Mouse (Mus musculus) ZHBTc4 (cell line): ENCODE measurements at regions not wholly inside any gene's neighbourhood (a gene's known extent, or its start where the extent isn't known, plus 50 kb on each side); places are given as distances from the start of the nearest gene placed in this dataset.
"Not testable (repeated sequence)": the region's sequence is repeated elsewhere in the genome, so short reads cannot be mapped to it uniquely, and the experiment has no call there.

ENCODE experiments used
- DNase-seq: peaks from one replicate; pipeline ENCODE4 v3.0.0-alpha.2; 2011; ENCODE audit warnings: low read depth, low spot score

DNA sequence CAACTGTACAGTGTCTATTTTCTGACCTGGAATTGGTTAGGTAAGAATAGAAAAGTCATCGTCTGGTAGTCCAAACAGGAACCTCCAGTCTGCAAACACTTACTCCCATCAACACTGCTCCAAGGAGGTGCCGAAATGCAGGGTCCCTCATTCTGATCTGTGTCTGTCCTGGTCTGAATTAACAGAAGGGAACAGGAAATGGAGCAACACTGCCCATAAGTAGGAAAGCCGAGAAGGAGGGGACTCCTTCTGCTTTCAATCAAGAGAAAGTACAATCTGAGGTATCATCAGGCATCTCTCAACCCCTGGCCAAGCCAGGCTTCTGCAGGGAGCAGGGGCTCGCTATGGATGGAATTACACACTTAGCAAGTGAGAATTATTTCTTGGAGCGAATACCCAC lies 562.4 kb upstream of the 2610301B20Rik start:
- DNase-seq: peak; percentile 38

DNA sequence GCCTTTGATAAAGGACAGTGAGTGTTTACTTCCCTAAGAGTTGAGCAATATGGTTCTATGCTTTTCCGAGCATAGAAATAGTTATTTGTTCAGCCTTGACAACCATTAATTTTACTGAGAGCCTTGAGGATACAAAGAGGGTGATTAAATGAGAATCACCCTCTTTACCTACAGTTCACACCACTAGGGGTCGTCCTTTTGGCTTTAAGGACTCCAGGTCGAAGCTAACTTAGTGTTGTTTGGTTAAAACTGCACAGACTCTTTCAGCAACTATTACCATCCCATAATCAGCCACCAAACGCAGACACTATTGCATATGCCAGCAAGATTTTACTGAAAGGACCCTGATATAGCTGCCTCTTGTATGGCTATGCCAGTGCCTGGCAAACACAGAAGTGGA lies 559.2 kb upstream of the 2610301B20Rik start:
- peak; percentile 12 for DNase-seq

DNA sequence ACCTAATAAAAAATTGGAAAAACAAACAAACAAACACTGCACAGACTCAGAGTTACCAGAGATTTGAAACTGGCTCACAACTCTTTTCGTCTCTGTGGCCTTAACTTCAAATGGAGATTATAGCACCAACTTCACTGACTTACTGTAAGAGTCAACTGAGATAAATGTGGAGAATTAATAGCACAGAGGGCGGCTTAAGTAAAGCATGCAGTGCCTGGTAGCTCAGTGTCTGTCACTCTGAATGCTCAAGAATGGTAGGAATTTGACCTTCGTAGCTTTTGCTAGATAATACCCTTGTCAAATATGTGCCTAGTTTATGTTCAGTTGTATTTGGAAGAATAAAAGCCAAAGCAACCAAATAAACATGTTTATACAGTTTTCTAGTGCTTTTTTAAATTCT lies 558.4 kb upstream of the 2610301B20Rik start:
- peak; percentile 17 for DNase-seq

DNA sequence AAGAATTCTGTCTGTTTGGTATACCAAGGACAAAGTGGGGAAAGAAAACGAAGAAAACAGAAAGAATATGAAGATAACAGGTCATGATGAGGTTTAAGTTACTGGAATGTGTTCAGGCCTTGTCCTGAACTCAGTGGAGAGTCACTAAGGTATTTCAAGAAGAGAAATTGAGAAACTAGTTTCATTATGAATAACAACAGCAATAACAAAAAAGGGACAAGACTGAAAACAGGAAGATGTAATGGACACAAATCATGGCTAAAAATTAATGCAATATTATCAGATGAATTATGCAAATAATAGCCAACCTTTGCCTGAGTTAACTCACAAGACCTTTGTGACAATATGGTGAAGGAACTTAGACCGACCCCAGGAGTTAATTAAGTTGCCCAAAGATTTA lies 530.2 kb upstream of the 2610301B20Rik start:
- no peak for DNase-seq

DNA sequence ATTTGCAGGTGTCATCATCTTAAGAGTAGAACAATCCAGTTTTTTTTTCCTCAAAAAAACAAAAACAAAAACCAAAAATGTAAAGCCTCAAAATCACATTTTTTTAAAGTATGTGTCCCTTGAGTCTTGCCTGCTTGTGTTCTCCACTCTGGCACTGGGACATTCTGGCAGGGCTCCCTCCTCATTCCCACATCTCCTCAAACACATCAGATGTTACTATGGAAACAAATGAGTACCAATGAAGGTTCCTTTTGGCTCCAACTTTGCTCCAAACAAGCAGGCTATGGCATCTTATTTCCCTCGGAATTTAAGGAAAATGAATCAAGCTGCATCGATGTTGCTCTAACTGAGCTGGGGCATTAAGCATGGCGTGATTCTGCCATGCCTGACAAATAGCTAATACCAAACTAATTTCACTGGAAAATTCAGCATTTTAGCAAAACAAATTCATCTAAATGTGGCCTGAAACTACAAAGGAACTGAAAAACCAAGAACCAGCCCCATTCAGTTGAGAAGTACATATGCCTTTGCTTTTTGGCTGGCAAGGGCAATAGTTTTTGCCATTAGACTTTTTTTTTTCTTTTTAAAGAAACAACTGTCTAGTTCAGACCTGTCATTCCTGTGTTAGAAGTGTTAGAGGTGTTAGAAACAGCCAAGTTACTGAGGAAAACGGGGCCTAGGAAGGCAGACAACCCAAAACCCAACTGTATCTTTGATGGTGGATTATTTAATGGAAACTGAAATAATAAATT lies 522.2 kb upstream of the 2610301B20Rik start:
- no peak for DNase-seq

DNA sequence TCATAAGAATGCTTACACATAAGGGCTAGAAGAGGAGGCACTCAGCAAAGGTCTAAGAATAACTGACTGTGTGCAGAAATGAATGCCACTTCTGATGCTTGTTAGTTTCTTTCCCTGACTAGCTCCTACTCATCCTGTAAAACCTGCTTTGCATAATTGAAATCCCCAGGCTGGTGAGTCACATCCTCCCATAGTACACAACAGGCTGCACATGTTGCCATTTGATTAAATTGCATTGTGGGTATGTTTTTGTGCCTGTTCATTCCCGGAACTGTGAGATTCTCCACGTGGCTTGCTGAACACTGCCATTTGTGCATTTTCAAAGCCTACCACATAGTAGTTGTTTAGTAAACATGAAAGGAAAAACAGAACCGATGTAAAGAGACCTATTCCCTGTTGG lies 516.7 kb upstream of the 2610301B20Rik start:
- DNase-seq: no peak

DNA sequence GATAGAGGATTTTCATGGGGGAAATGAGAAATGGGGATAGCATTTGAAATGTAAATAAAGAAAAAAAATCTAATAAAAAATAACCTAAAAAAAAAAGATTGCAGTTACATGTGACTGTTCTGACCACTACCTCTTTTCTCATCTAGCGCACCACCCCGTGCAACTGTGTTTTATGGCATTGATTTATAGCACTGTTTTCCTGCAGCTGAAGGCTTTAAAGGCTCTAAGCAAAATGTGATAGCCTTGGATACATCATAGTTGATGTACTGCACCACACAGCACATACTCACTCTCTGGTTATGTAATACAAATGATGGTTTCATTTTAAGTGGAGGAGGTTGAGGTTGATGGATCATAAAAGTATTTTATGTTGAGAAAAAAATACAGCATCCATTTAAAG lies 484.5 kb upstream of the 2610301B20Rik start:
- no peak for DNase-seq

DNA sequence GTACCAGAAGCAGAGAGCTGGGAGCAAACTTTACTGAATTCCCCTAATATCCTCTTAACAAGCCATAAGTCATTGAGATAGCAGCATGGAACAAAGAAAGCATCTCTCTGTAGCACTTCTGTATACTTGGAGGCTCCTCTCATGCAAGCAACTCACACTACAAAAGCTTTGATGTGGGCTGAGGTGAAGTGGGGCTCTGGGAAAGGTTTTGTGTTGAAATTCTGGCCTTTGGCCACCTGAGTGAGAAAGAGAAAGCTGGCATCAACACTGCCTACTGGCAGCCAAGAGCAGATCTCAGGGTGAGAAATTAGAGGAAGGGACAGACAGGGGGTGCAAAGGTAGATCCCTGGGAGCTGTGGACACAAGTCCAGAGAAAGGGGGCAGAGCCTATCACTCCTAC lies 477.0 kb upstream of the 2610301B20Rik start:
- DNase-seq: no peak

DNA sequence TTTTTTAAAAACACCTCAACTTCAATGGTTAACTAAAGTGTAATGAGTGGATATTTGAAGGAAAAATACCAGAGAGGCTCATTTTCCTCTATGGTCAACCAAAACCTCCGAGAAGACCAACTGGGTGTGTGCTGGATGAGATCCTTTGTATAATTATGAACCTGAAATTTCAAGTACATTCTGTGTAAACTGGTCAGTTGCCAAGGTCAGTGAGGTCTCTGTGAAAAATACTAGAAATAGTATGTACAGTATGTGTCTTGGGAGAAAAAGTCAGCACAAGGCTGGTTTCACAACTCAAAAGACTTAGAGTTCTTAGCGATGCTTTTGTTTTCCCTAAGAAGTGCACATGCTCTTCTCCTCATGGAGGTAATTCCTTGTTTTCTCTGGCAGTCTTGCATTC lies 476.2 kb upstream of the 2610301B20Rik start:
- DNase-seq: no peak

DNA sequence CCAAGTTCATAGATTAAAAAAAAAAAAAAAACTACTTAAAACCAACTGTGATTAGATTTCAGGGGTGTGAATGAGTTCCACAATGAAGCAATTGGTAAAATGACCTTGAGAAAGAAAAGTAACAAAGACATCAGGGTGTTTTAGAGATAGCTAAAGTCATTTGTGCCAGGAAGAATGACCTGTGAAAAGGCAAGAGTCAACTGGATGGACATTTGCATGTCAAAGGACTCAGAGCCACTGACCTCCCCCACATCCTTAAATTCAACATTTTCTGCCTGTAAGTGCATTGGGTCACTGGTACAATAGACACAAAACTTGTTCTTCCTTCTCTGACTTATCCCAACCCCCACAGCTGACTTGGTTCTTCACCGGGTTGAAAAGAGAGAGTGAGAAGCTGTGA lies 474.6 kb upstream of the 2610301B20Rik start:
- peak; percentile 91 for DNase-seq

DNA sequence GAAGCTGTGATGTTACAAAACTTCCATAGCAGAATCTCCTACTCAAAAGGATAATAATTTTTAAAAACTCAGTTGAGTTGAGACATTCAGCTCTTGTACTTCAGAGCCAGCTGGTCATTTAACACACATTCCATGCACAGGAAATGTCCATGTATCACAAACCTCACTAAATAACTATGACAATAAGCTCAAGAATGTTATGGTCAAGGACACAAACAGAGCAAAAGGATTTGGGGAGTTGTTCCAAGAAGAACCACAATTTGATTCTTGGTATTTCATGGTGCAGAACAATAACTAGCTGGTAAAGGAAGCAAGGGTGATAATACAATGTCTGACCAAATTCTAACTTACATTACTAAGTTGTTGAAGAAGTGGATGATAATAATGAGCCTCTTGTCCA lies 471.4 kb upstream of the 2610301B20Rik start:
- no peak for DNase-seq

DNA sequence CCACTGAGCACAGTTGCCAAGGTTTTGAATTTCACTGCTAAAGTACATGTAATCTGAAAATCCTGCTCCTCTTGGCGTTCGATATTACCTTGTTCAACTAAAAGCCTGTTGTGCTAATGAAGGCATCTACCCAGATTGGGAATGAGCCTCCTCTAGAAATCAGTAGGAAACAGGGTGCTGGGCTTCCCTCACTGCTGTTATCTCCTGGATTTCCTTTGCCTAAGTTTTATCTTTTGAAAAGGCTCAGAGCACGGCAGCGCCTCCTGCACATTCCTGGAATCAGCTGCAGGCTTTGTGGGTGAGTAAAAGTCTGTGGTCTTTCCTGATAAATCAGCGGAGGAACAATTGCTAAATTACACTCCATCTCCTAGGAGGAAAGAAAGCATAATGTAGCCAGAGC lies 469.9 kb upstream of the 2610301B20Rik start:
- no peak for DNase-seq

DNA sequence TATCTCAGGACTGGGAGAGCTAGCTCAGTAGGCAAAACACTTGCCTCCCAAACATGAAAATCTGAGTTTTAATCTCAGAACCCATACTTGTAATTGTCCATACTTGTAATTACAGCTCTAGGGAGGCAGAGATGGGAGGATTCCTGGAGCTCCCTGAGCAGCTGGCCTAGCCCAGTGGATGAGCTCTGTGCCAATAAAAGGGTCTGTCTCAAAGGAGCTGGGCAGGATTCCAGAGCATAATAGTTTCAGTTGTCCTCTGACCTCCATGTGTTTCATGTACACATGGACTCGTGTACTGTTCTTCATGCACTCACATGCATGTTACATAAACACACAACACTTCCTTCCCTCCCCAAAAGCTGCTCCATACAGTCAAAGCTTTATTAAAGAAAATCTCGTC lies 469.2 kb upstream of the 2610301B20Rik start:
- no peak for DNase-seq

DNA sequence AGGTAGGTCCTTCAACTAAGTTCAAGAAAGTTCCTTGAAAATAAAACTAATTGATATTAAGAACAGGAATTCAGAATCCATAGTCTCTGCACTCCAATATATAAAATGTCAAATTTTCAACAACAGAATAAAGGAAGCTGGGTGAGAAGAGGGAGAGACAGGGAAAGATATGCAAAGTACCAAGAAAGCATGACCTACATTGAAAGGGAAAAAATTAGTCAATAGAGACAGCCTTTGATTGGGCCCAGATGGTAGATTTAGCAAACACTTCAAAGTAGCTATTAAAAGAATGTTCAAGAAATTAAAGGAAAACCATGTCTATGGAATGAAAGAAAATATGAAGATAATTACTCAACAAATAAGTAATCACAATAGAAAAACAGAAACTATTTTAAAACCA lies 460.0 kb upstream of the 2610301B20Rik start:
- no peak for DNase-seq

DNA sequence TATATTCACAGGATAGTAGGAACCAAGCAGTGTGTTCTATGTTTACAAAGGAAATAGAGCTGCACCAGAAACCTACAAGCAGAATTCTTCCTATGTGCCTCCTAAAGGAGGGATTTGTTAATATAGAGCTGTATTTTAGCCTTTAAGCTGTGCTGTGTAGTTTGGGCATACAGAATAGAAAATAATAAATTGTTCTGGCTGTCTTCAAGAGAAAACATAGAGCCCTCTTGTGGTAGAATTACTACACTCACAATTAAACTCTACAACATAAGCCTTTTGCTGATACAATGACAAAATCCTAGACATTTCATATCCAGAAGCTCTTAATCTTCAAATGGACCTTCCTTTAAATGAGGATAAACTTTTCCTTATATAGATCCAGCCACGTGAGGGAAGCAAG lies 452.9 kb upstream of the 2610301B20Rik start:
- no peak for DNase-seq

DNA sequence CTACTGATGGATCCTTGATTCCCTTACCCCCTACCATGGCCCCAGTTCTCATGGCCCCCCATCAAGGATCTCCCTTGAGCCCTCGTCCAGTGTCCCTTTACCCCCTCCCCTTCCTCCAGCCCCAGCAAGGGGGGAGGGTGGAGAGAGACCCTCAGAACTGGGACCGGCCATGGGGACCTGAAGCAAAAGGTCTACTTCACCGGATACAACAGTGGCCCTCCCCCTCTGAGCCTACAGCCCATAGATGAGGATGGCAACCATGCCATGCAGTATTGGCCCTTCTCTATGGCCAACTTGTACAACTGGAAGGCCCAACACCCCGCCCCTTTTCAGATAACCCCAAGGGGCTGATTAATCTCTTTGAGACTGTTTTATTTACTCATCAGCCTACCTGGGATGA lies 439.9 kb upstream of the 2610301B20Rik start:
- DNase-seq: no peak

DNA sequence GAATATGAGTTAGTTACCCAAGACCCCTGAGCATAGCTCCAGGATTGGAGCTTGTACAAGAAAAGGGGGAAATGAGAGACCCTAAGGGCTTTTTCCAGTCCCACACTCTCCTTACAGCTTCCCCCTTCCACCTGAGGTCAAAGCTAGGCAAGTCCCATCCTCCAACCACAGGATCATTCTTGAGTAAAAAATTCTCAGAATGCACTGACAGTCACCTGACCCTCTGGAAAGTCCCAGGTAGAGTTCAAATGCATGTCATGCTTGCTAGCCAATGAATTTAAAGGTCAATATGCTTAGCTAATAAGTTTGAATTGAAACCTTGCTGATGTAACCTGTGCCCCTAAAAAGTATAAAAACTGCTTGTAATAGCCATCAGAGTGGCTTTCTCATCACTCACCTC lies 434.4 kb upstream of the 2610301B20Rik start:
- DNase-seq: not testable (repeated sequence)

DNA sequence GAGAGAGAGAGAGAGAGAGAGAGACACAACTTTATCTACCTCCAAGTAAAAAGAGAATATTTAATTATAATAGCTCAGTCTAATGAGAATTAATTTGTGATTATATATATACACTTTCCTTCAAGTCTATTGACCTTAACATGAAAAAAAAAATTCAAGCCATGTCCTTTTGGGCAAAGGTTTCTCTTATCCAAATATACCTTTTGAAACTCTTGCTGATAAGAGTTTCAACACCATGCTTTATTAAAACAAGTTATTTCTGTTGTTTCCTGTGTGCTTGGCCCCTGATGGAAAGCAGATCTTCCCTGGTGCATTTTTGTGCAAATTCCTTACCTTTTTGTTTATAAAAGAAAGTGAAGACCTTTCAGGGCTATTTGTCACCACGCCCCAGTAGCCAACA lies 414.7 kb upstream of the 2610301B20Rik start:
- no peak for DNase-seq

DNA sequence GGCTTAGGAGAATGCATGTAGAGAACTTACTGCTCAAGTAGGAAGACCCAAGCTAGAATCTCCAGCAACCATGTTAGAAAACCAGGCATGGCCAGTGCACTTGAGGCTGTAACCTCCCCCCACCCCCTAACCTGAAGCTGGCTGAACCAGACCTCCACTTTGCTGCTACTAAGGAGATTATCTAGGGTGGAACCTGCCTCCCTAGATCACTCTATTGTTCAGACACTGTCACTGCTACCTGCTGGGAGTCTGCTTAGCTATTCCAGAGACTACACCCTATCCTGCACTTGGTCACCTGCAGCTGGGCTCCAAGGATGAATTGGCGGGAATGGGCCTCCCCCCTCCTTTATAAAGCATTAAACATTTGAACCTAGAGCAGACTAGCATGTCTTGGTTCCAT lies 393.4 kb upstream of the 2610301B20Rik start:
- DNase-seq: peak; percentile 55

DNA sequence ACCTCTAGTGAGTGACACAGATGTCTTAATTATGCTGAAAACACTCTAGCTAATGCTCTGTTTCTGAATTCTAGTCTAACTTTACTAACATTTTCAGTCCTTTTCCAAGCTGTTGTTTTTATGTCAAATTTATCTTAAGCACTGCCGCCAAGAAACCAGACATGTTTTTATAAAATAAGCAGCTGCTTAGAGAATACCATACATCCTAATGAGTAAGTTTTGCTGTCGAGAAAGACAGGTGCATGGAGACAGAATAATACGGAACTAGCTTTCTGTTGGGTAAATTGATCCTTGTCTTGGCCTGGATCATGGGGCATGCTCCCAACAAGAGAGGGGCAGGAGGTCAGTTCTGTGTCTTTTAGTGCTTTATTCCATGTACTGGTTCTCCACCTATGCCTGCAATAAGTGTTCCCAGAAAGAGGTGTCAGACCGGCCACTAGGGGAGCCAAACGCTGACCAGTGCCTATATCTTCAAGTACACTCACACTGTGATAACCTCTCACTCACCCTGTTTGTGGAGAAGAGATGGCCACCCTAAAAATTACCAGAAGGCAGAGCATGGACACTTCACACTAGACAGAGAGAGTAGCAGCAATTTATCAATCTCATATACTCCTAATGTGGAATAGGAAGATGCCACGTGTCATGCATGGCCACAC lies 366.0 kb upstream of the 2610301B20Rik start:
- DNase-seq: peak; percentile 56

DNA sequence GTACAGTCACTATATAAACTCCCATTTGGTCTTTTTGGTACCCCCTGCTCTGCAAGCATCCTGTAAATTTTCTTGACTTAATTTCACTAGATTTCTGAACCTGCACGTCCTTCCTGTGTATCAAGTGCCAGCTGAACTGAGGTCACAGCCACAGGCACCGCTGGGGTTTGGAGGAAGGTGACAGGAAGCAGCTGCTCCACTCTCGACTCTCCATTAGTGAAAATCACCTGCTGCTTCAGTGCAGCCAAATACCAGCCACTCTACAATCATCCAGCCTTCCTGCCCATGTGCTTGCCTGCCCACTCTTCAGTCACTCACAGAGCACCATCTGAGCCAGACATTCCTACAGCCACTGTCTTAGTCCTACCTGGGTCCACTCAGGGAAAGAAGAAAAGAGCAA lies 364.3 kb upstream of the 2610301B20Rik start:
- DNase-seq: no peak

DNA sequence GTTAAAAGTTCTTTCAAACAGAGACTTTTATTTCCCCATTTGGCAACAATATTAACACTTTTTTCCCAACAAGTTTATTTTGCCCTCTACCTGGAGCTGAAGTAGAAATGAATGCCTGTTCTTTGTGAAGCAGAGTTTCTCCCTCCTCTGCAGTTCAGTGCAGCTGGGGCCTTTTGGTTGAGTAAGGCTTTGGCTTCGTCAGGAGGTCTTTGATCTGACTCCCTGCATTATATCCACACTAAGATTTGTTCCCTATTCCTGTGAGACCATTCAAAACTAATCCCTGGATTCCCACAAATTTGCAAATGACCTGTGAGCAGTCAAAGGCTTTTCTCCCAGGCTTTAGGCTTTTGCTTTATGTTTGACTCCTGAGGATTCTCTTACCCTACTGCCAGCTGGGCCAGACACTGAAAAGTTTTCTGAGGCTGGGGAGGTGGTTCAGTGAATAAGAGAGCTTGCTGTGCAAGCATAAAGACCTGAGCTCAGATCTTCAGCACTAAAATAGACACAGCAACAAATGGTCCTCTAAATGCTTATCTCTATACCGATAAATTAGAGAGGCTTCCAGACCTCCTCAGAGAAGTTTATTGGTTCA lies 323.5 kb upstream of the 2610301B20Rik start:
- peak; percentile 2 for DNase-seq

DNA sequence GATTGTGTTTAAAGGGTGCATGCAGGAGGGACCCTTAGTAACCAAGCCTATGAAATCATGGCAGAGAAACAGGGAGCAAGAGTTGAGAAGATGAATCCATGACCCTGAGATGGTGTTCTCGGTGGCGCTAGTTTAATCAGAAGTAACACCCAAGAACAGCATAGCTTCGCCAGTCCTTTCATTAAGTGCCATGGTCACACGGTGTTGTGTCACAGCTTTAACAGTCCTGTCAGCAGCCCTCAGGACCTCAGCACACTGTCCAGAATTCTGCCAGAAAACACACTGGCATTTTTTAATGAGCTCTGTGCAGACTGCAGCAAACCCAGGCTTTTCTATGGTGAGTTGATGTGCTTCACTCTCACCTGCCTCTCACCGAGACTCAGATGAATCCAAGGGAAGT lies 320.6 kb upstream of the 2610301B20Rik start:
- DNase-seq: no peak
